In genomic region chr16:18727536-18728499, GRCm38 (mm10) we compare ENCODE assay signal across 31 mouse cellular contexts. TPM values are rescaled to one million over a fixed set of nuclear protein-coding genes. Genes with fewer than 3 reads are reported as not detected.
DNase-seq lines count a peak whose midpoint lies in the region; ATAC-seq and TF ChIP-seq lines count a peak whose summit lies in the region.
"Had no signal": no experiment of that assay in that cellular context is flagged by ENCODE, and none has a peak within 500 bp of the region (broad histone marks: within the 10 kb centered on the region; RNA-seq: fewer than 3 reads in every experiment).

No protein-coding gene starts in this region.

- no peak for DNase-seq in heart, postnatal 0 days (ENCODE audit: low spot score)
- DNase-seq in heart, postnatal 14 days, result no peak
- peak; percentile 57 for DNase-seq in midbrain, embryonic 11.5 days (ENCODE audit: low spot score, missing footprints)
- DNase-seq in midbrain, embryonic 10.5 days (ENCODE audit: low spot score), result no peak
- DNase-seq in R1 (ENCODE audit: low read depth, low spot score), result peak; percentile 53
- DNase-seq in thymus, postnatal 4 days, result peak; percentile 40
- no peak for DNase-seq in left cerebral cortex, postnatal 14 days (ENCODE audit: low spot score in 2 of 2)
- DNase-seq: adrenal gland, postnatal 14 days; cerebellum, adult 11-12 months; cerebellum, adult 9-11 months; gastrocnemius, postnatal 10 days; heart, postnatal 4 days; layer of hippocampus, adult 9-11 months; lung, postnatal 36 days; right cerebral cortex, postnatal 4 days had no signal

- 72% methylated on average over 10 of the region's 10 CpGs for WGBS in heart, postnatal 0 days
- WGBS in midbrain, embryonic 11.5 days, result 72% methylated on average over 10 of the region's 10 CpGs
- WGBS in midbrain, embryonic 10.5 days, result 74% methylated on average over 10 of the region's 10 CpGs
- WGBS in forebrain, embryonic 12.5 days, result 70% methylated on average over 10 of the region's 10 CpGs

- H3K4me3 ChIP-seq in heart, postnatal 0 days (ENCODE audit: low read depth, low read length), result no peak overlapping the region
- no peak overlapping the region for H3K4me3 ChIP-seq in midbrain, embryonic 11.5 days (ENCODE audit: low read depth, low read length)
- no peak overlapping the region for H3K4me3 ChIP-seq in midbrain, embryonic 10.5 days
- no peak overlapping the region for H3K4me3 ChIP-seq in forebrain, embryonic 12.5 days (replicated peaks)
- H3K4me3 ChIP-seq: embryonic facial prominence, embryonic 13.5 days; forebrain, embryonic 10.5 days; heart, embryonic 10.5 days; heart, embryonic 15.5 days; hindbrain, embryonic 13.5 days; limb, embryonic 12.5 days; liver, embryonic 15.5 days; midbrain, embryonic 13.5 days; neural tube, embryonic 13.5 days had no signal

- H3K36me3 ChIP-seq in heart, postnatal 0 days (replicated peaks; ENCODE audit: control insufficient read depth, insufficient read depth, low read length), result no peaks in the 10 kb centered on the region
- no peaks in the 10 kb centered on the region for H3K36me3 ChIP-seq in midbrain, embryonic 11.5 days (ENCODE audit: control insufficient read depth, insufficient read depth, low read length)
- no peaks in the 10 kb centered on the region for H3K36me3 ChIP-seq in midbrain, embryonic 10.5 days
- no peaks in the 10 kb centered on the region for H3K36me3 ChIP-seq in forebrain, embryonic 12.5 days (replicated peaks)
- H3K36me3 ChIP-seq: embryonic facial prominence, embryonic 13.5 days; forebrain, embryonic 10.5 days; G1E; heart, embryonic 10.5 days; heart, embryonic 15.5 days; hindbrain, embryonic 13.5 days; limb, embryonic 12.5 days; liver, embryonic 15.5 days; midbrain, embryonic 13.5 days; neural tube, embryonic 13.5 days had no signal

- no peak for TF ChIP-seq CTCF in heart, postnatal 0 days (IDR thresholded peaks at IDR 0.05; ENCODE audit: low read depth)

- ATAC-seq in heart, postnatal 0 days (ENCODE audit: insufficient read depth, low read depth), result no peak
- no peak for ATAC-seq in midbrain, embryonic 11.5 days (ENCODE audit: low FRiP score)
- no peak for ATAC-seq in forebrain, embryonic 12.5 days (ENCODE audit: low FRiP score)
- ATAC-seq: forebrain, embryonic 16.5 days; intestine, embryonic 16.5 days; midbrain, embryonic 13.5 days; Patski had no signal

- H3K27ac ChIP-seq in heart, postnatal 0 days (ENCODE audit: low read depth), result 0 out of 2 replicates have a peak overlapping the region, but pooled peaks have one; percentile 7
- H3K27ac ChIP-seq in midbrain, embryonic 11.5 days (ENCODE audit: low read depth, low read length), result no peak overlapping the region
- no peak overlapping the region for H3K27ac ChIP-seq in midbrain, embryonic 10.5 days (replicated peaks)
- no peak overlapping the region for H3K27ac ChIP-seq in forebrain, embryonic 12.5 days
- H3K27ac ChIP-seq: embryonic facial prominence, embryonic 13.5 days; forebrain, embryonic 10.5 days; heart, embryonic 10.5 days; heart, embryonic 15.5 days; hindbrain, embryonic 13.5 days; limb, embryonic 12.5 days; liver, embryonic 15.5 days; midbrain, embryonic 13.5 days; neural tube, embryonic 13.5 days had no signal

- no peak for TF ChIP-seq EP300 in heart, postnatal 0 days (IDR thresholded peaks at IDR 0.05; ENCODE audit: low read depth)

- intact Hi-C loops in heart, postnatal 14 days (cut with DNase I), result no loop called here
- intact Hi-C loops in left cerebral cortex, postnatal 14 days (cut with DNase I), result no loop called here

- H3K4me2 ChIP-seq in heart, postnatal 0 days (ENCODE audit: low read depth, low read length), result no peak overlapping the region
- no peak overlapping the region for H3K4me2 ChIP-seq in midbrain, embryonic 11.5 days
- H3K4me2 ChIP-seq in forebrain, embryonic 12.5 days, result no peak overlapping the region
- H3K4me2 ChIP-seq: embryonic facial prominence, embryonic 13.5 days; heart, embryonic 15.5 days; hindbrain, embryonic 13.5 days; limb, embryonic 12.5 days; liver, embryonic 15.5 days; midbrain, embryonic 13.5 days; neural tube, embryonic 13.5 days had no signal

- H3K9ac ChIP-seq in heart, postnatal 0 days (replicated peaks; ENCODE audit: low read depth, low read length), result no peak overlapping the region
- no peak overlapping the region for H3K9ac ChIP-seq in midbrain, embryonic 11.5 days (ENCODE audit: low read length)
- H3K9ac ChIP-seq in forebrain, embryonic 12.5 days, result no peak overlapping the region
- H3K9ac ChIP-seq: embryonic facial prominence, embryonic 13.5 days; heart, embryonic 15.5 days; hindbrain, embryonic 13.5 days; limb, embryonic 12.5 days; liver, embryonic 15.5 days; midbrain, embryonic 13.5 days; neural tube, embryonic 13.5 days had no signal

- H3K9me3 ChIP-seq in heart, postnatal 0 days (replicated peaks; ENCODE audit: control insufficient read depth, low read length), result no peaks in the 10 kb centered on the region
- H3K9me3 ChIP-seq in midbrain, embryonic 11.5 days (ENCODE audit: control insufficient read depth, low read length), result no peaks in the 10 kb centered on the region
- no peaks in the 10 kb centered on the region for H3K9me3 ChIP-seq in midbrain, embryonic 10.5 days (replicated peaks)
- no peaks in the 10 kb centered on the region for H3K9me3 ChIP-seq in forebrain, embryonic 12.5 days
- H3K9me3 ChIP-seq: embryonic facial prominence, embryonic 13.5 days; forebrain, embryonic 10.5 days; G1E; heart, embryonic 10.5 days; heart, embryonic 15.5 days; hindbrain, embryonic 13.5 days; limb, embryonic 12.5 days; liver, embryonic 15.5 days; midbrain, embryonic 13.5 days; neural tube, embryonic 13.5 days had no signal

- no peaks in the 10 kb centered on the region for H3K4me1 ChIP-seq in heart, postnatal 0 days (ENCODE audit: control insufficient read depth, insufficient read depth)
- no peaks in the 10 kb centered on the region for H3K4me1 ChIP-seq in midbrain, embryonic 11.5 days (ENCODE audit: control insufficient read depth, insufficient read depth, low read length)
- no peaks in the 10 kb centered on the region for H3K4me1 ChIP-seq in midbrain, embryonic 10.5 days
- no peaks in the 10 kb centered on the region for H3K4me1 ChIP-seq in forebrain, embryonic 12.5 days
- H3K4me1 ChIP-seq: embryonic facial prominence, embryonic 13.5 days; heart, embryonic 10.5 days; hindbrain, embryonic 13.5 days; liver, embryonic 15.5 days; midbrain, embryonic 13.5 days; neural tube, embryonic 13.5 days had no signal

- H3K27me3 ChIP-seq in heart, postnatal 0 days (ENCODE audit: control insufficient read depth, insufficient read depth, low read length), result 0 out of 2 replicates have a peak, but pooled peaks cover 2% of the 10 kb centered on the region
- H3K27me3 ChIP-seq in midbrain, embryonic 11.5 days (ENCODE audit: control insufficient read depth, insufficient read depth, low read length), result no peaks in the 10 kb centered on the region
- H3K27me3 ChIP-seq in midbrain, embryonic 10.5 days (ENCODE audit: low read depth, poor library complexity, severe bottlenecking), result no peaks in the 10 kb centered on the region
- H3K27me3 ChIP-seq in forebrain, embryonic 12.5 days, result no peaks in the 10 kb centered on the region
- H3K27me3 ChIP-seq: heart, embryonic 15.5 days; hindbrain, embryonic 13.5 days; limb, embryonic 12.5 days; midbrain, embryonic 13.5 days; neural tube, embryonic 13.5 days; Patski had no signal

RNA-seq across cellular contexts. Expression of gene Cldn5, which starts 48.8 kb away (rescaled TPM):
- total RNA-seq in heart, postnatal 0 days (2014; rRNA removed; ENCODE audit: low replicate concordance), result 89.6 and 108 TPM in 2 replicates
- polyA plus RNA-seq in heart, postnatal 0 days (2015; fragmentation: Nextera tagmentation; extraction: Ambion mirVana), result 44.8 and 54.2 TPM in 2 replicates
- total RNA-seq in heart, postnatal 14 days (2021), result 10 to 100 TPM; 52.8 to 62.4 TPM
- polyA plus RNA-seq in midbrain, embryonic 11.5 days (2014; fragmentation: Nextera tagmentation; extraction: Ambion mirVana), result 28.5 and 30.3 TPM in 2 replicates
- 29.5 and 29.9 TPM in 2 replicates for polyA plus RNA-seq in midbrain, embryonic 10.5 days (2016; fragmentation: Nextera tagmentation; extraction: Ambion mirVana)
- polyA plus RNA-seq in forebrain, embryonic 12.5 days (2016; fragmentation: Nextera tagmentation; extraction: Ambion mirVana), result 24.4 and 24.7 TPM in 2 replicates
- total RNA-seq in left cerebral cortex, postnatal 14 days (2021), result 10 to 100 TPM; 83.4 to 85.2 TPM
- total RNA-seq: common myeloid progenitor, adult 5-6 weeks; G1E; megakaryocyte, adult 5-6 weeks had no signal
- polyA plus RNA-seq: Patski had no signal

Comparison
In these comparisons a context has a peak if more than half of its experiments do, and no peak if none do; other contexts are left out.
1. DNase-seq: peak in midbrain, embryonic 11.5 days (single experiment), R1 (single experiment) and thymus, postnatal 4 days (single experiment); none in heart, postnatal 0 days (single experiment), heart, postnatal 14 days (0 of 2), midbrain, embryonic 10.5 days (single experiment) and left cerebral cortex, postnatal 14 days (0 of 2).